Mouse (Mus musculus) ES-Bruce4 (cell line): ENCODE measurements around the gene Hcrt.

Experiments
- CTCF ChIP-seq: IDR thresholded peaks from one replicate; pipeline ENCODE4 v1.8.1; 2011; ENCODE audit warnings: low read depth, low read length
- EP300 ChIP-seq: IDR thresholded peaks from 2 replicates; pipeline ENCODE4 v1.6.1; 2011; ENCODE audit warnings: low read depth, low read length; ENCODE audit not compliant: insufficient read depth

GRCm38 (mm10) chr11:100721254-100721653 is 41.5 kb downstream of the Hcrt start:
- no peak for TF ChIP-seq EP300
- TF ChIP-seq CTCF = no peak
